Mouse (Mus musculus) gonadal fat pad, adult 2 months (tissue): ENCODE measurements around the gene Tbl3. TPM values are rescaled to one million over a fixed set of nuclear protein-coding genes. Genes with fewer than 3 reads are reported as not detected.
A peak's percentile ranks its signal among the peaks of the same experiment; 100 is the strongest.

Source experiments
- DNase-seq: peaks from one replicate; pipeline ENCODE4 v3.0.0-alpha.2; 2012; ENCODE audit warnings: low read depth
- polyA plus RNA-seq: library from polyadenylated mRNA; depleted of rRNA; stranded (reverse); fragments of >200 nt; gene quantifications from 2 replicates; pipeline ENCODE4 v1.2.3, GENCODE M21; 2012; rRNA removed

The Tbl3 gene
- 44.4 and 61.9 TPM in 2 replicates for polyA plus RNA-seq

- DNase-seq: no peak
Measured at GRCm38 (mm10) chr17:24706982-24707800, at the start of gene Tbl3. TSS of gene Tbl3 (minus strand) at chr17:24707660.

- no peak for DNase-seq
Measured at GRCm38 (mm10) chr17:24752415-24753394, 45.2 kb upstream of the Tbl3 start, which contains the start of gene Hs3st6. TSS of gene Hs3st6 (plus strand) at chr17:24752988.

- no peak for DNase-seq
Measured at GRCm38 (mm10) chr17:24751528-24751927, 44.1 kb upstream of the Tbl3 start.

GRCm38 (mm10) chr17:24746986-24747385, 39.5 kb upstream of the Tbl3 start:
- no peak for DNase-seq

- DNase-seq: no peak
Measured at GRCm38 (mm10) chr17:24745526-24746497, 38.4 kb upstream of the Tbl3 start.

- DNase-seq: no peak
Measured at GRCm38 (mm10) chr17:24744381-24744780, 36.9 kb upstream of the Tbl3 start.

GRCm38 (mm10) chr17:24743896-24744295, 36.4 kb upstream of the Tbl3 start:
- no peak for DNase-seq

GRCm38 (mm10) chr17:24742307-24742706, 34.8 kb upstream of the Tbl3 start:
- no peak for DNase-seq

- DNase-seq: no peak
Measured at GRCm38 (mm10) chr17:24739926-24740325, 32.5 kb upstream of the Tbl3 start.

GRCm38 (mm10) chr17:24738238-24738637, 30.8 kb upstream of the Tbl3 start:
- DNase-seq: no peak

- DNase-seq: no peak
Measured at GRCm38 (mm10) chr17:24737135-24737810, 29.8 kb upstream of the Tbl3 start.

- DNase-seq: peak; percentile 89
Measured at GRCm38 (mm10) chr17:24736330-24737051, 29.0 kb upstream of the Tbl3 start, which contains the start of gene Msrb1. TSS of gene Msrb1 (plus strand) at chr17:24736642.

GRCm38 (mm10) chr17:24735446-24735845, 28.0 kb upstream of the Tbl3 start:
- no peak for DNase-seq

- no peak for DNase-seq
Measured at GRCm38 (mm10) chr17:24734513-24734912, 27.1 kb upstream of the Tbl3 start.

- DNase-seq: no peak
Measured at GRCm38 (mm10) chr17:24733434-24734050, 26.1 kb upstream of the Tbl3 start.

GRCm38 (mm10) chr17:24732233-24732935, 24.9 kb upstream of the Tbl3 start:
- DNase-seq: no peak

GRCm38 (mm10) chr17:24730787-24731186, 23.3 kb upstream of the Tbl3 start:
- DNase-seq: no peak

- no peak for DNase-seq
Measured at GRCm38 (mm10) chr17:24729067-24729466, 21.6 kb upstream of the Tbl3 start.

- no peak for DNase-seq
Measured at GRCm38 (mm10) chr17:24728184-24728583, 20.7 kb upstream of the Tbl3 start.
